Mouse (Mus musculus) olfactory bulb, adult 2 months (tissue): ENCODE results near the gene Alkbh8.

Experiments
- CTCF ChIP-seq: fragments of 200-500 bp; IDR thresholded peaks from 2 replicates; pipeline ENCODE4 v1.5.1; 2012; ENCODE audit warnings: low read depth, mild to moderate bottlenecking, low read length, moderate library complexity; ENCODE audit not compliant: insufficient read depth
- POLR2A ChIP-seq: fragments of 200-500 bp; IDR thresholded peaks from 2 replicates; pipeline ENCODE4 v1.6.1; 2012; ENCODE audit warnings: mild to moderate bottlenecking, low read depth, low read length, moderate library complexity; ENCODE audit not compliant: insufficient read depth

GRCm38 (mm10) chr9:3336661-3337060 lies 1.7 kb downstream of the Alkbh8 start:
- TF ChIP-seq POLR2A (no peak), CTCF (no peak)
